Mouse (Mus musculus) midbrain, embryonic 16.5 days (tissue): ENCODE measurements around the gene Arhgef19. TPM values are rescaled to one million over a fixed set of nuclear protein-coding genes. Genes with fewer than 3 reads are reported as not detected.
A peak's percentile ranks its signal among the peaks of the same experiment; 100 is the strongest.

Experiments
- ATAC-seq: fragments of 200-750 bp; cut with Nextera tagmentation; 2 replicates; pipeline ENCODE4 v1.8.0; 2017; ENCODE audit warnings: moderate TSS enrichment
- H3K27ac ChIP-seq: fragments of 300-500 bp; sonication (generic); 2 replicates; pipeline ENCODE4 v1.5.1; 2014; ENCODE audit warnings: mild to moderate bottlenecking, low read length, mixed read lengths
- H3K27me3 ChIP-seq: fragments of 300-500 bp; sonication (generic); 2 replicates; pipeline ENCODE4 v1.6.1; 2014; ENCODE audit warnings: low read depth, low read length, mixed read lengths; ENCODE audit not compliant: control insufficient read depth, insufficient read depth
- H3K36me3 ChIP-seq: fragments of 300-500 bp; sonication (generic); 2 replicates; pipeline ENCODE4 v1.6.1; 2014; ENCODE audit warnings: mild to moderate bottlenecking, low read length, moderate library complexity, mixed read lengths; ENCODE audit not compliant: control insufficient read depth, insufficient read depth
- H3K4me1 ChIP-seq: fragments of 300-500 bp; sonication (generic); 2 replicates; pipeline ENCODE4 v1.6.1; 2014; ENCODE audit warnings: mild to moderate bottlenecking, low read length, mixed read lengths; ENCODE audit not compliant: control insufficient read depth, insufficient read depth
- H3K4me2 ChIP-seq: fragments of 300-500 bp; sonication (generic); 2 replicates; pipeline ENCODE4 v1.6.1; 2014; ENCODE audit warnings: mild to moderate bottlenecking, low read length, mixed read lengths
- H3K4me3 ChIP-seq: fragments of 300-500 bp; sonication (generic); 2 replicates; pipeline ENCODE4 v1.5.1; 2014; ENCODE audit warnings: low read depth, mild to moderate bottlenecking, low read length, moderate library complexity, mixed read lengths
- H3K9ac ChIP-seq: fragments of 300-500 bp; sonication (generic); 2 replicates; pipeline ENCODE4 v1.6.1; 2014; ENCODE audit warnings: low read depth, low read length, mixed read lengths
- H3K9me3 ChIP-seq: fragments of 300-500 bp; sonication (generic); replicated peaks from 2 replicates; pipeline ENCODE4 v1.6.1; 2014; ENCODE audit warnings: mild to moderate bottlenecking, low read length, mixed read lengths; ENCODE audit not compliant: control insufficient read depth, poor library complexity, severe bottlenecking
- WGBS: fragments of 180-500 bp; shearing (Covaris S2); extraction: QIAGEN DNeasy Blood & Tissue Kit; methylation state at CpG from one replicate; pipeline ENCODE4 v1.1.7; 2014; 5-methylcytosine and 5-hydroxymethylcytosine counted together
- polyA plus RNA-seq: library from polyadenylated mRNA; unstranded; fragments of >200 nt; fragmentation: Nextera tagmentation; extraction: Ambion mirVana; gene quantifications from 2 replicates; pipeline ENCODE4 v1.2.1, GENCODE M21; 2015

Arhgef19 gene
- polyA plus RNA-seq, 1 experiment from 2014 or later: 1.3 TPM

- no peak overlapping the region for H3K27ac ChIP-seq
- H3K27me3 ChIP-seq: peaks cover 14% of the 10 kb centered on the region
- no peaks in the 10 kb centered on the region for H3K9me3 ChIP-seq
- H3K9ac ChIP-seq: peak overlapping the region; percentile 55
- peaks cover 24% of the 10 kb centered on the region for H3K4me1 ChIP-seq
- H3K4me2 ChIP-seq: peak overlapping the region; percentile 87
- peak; percentile 13; the same call in 1 of the 2 replicates for ATAC-seq
- 2% methylated on average over 44 of the region's 47 CpGs for WGBS
- peak overlapping the region; percentile 43 for H3K4me3 ChIP-seq
- no peaks in the 10 kb centered on the region for H3K36me3 ChIP-seq
These were observed 52.5 kb downstream of the Arhgef19 start for GRCm38 (mm10) chr4:141291571-141292375.

- H3K9ac ChIP-seq: no peak overlapping the region
- H3K36me3 ChIP-seq: no peaks in the 10 kb centered on the region
- peaks cover 6% of the 10 kb centered on the region for H3K27me3 ChIP-seq
- no peaks in the 10 kb centered on the region for H3K9me3 ChIP-seq
- WGBS: 4% methylated on average over 13 of the region's 15 CpGs
- peak overlapping the region; percentile 19; the same call in 1 of the 2 replicates for H3K4me2 ChIP-seq
- ATAC-seq: no peak
- H3K4me3 ChIP-seq: no peak overlapping the region
- H3K27ac ChIP-seq: no peak overlapping the region
- peaks cover 17% of the 10 kb centered on the region for H3K4me1 ChIP-seq
These were observed 56.5 kb downstream of the Arhgef19 start for GRCm38 (mm10) chr4:141295774-141296186.

- H3K4me1 ChIP-seq: peaks cover 20% of the 10 kb centered on the region
- H3K27me3 ChIP-seq: peaks cover 12% of the 10 kb centered on the region
- no peak overlapping the region for H3K4me3 ChIP-seq
- H3K4me2 ChIP-seq: no peak overlapping the region
- 83% methylated on average over 7 of the region's 7 CpGs for WGBS
- H3K36me3 ChIP-seq: no peaks in the 10 kb centered on the region
- no peak overlapping the region for H3K27ac ChIP-seq
- no peak for ATAC-seq
- no peaks in the 10 kb centered on the region for H3K9me3 ChIP-seq
- no peak overlapping the region for H3K9ac ChIP-seq
These were observed 58.6 kb downstream of the Arhgef19 start for GRCm38 (mm10) chr4:141297934-141298333.

- H3K4me3 ChIP-seq: no peak overlapping the region
- ATAC-seq: no peak
These were observed 60.1 kb downstream of the Arhgef19 start for GRCm38 (mm10) chr4:141299356-141299755.

GRCm38 (mm10) chr4:141300196-141300595 is 60.9 kb downstream of the Arhgef19 start:
- H3K4me1 ChIP-seq: peaks cover 20% of the 10 kb centered on the region
- no peak for ATAC-seq
- H3K9me3 ChIP-seq: no peaks in the 10 kb centered on the region
- H3K4me2 ChIP-seq: no peak overlapping the region
- H3K27ac ChIP-seq: no peak overlapping the region
- H3K27me3 ChIP-seq: peaks cover 18% of the 10 kb centered on the region
- WGBS: 70% methylated on average over 4 of the region's 4 CpGs
- no peak overlapping the region for H3K9ac ChIP-seq
- H3K4me3 ChIP-seq: no peak overlapping the region
- no peaks in the 10 kb centered on the region for H3K36me3 ChIP-seq

More at GRCm38 (mm10) chr4:141299356-141299755, 60.1 kb downstream of the Arhgef19 start:
- H3K27me3 ChIP-seq: peaks cover 18% of the 10 kb centered on the region
- H3K4me2 ChIP-seq: no peak overlapping the region
- no peak overlapping the region for H3K27ac ChIP-seq
- H3K4me1 ChIP-seq: peaks cover 20% of the 10 kb centered on the region
- WGBS: 65% methylated on average over 13 of the region's 13 CpGs
- H3K36me3 ChIP-seq: no peaks in the 10 kb centered on the region
- no peak overlapping the region for H3K9ac ChIP-seq
- H3K9me3 ChIP-seq: no peaks in the 10 kb centered on the region

DNA sequence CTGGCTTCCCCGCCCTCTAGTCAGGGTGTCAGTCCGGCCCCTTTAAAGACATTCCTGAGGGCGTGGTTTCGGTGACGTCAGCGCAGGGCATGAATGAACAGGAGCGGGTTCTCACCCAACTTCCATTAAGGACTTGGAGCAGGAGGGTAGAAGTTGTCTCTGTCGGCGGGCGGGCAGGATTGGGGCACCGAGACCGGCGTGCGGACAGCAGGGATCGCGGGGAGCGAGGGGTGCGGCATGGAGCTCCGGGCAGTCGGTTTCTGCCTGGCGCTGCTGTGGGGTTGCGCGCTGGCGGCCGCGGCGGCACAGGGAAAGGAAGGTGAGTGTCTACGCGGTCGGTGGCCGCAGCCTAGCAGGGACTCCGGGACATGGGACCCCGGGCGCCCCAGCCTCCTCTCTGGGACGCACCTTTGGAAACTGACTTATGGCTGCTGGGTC is 61.8 kb downstream of the Arhgef19 start, which contains the start of gene Epha2:
Gene Epha2 (plus strand): TSS at position 125 of the 438 bp plus-strand sequence.
- peak within 1 kb of the TSS; percentile 74 for H3K4me3 ChIP-seq
- no peaks in the 10 kb centered on the region for H3K36me3 ChIP-seq
- WGBS: 2% methylated on average over 27 of the region's 35 CpGs
- no peaks in the 10 kb centered on the region for H3K9me3 ChIP-seq
- ATAC-seq: peak; percentile 46
- no peak within 1 kb of the TSS for H3K27ac ChIP-seq
- H3K9ac ChIP-seq: peak within 1 kb of the TSS; percentile 63
- H3K4me2 ChIP-seq: peak within 1 kb of the TSS; percentile 99
- peaks cover 18% of the 10 kb centered on the region for H3K27me3 ChIP-seq
- H3K4me1 ChIP-seq: peaks cover 16% of the 10 kb centered on the region

- Histone ChIP-seq H3K27me3 (peaks cover 18% of the 10 kb centered on the region), H3K27ac (no peak overlapping the region), H3K4me3 (peak overlapping the region; percentile 74), H3K4me1 (peaks cover 13% of the 10 kb centered on the region), H3K9me3 (no peaks in the 10 kb centered on the region), H3K4me2 (peak overlapping the region; percentile 99), H3K9ac (peak overlapping the region; percentile 63), H3K36me3 (no peaks in the 10 kb centered on the region)
- ATAC-seq: no peak
- WGBS: 2% methylated on average over 49 of the region's 51 CpGs
These were observed 62.5 kb downstream of the Arhgef19 start for GRCm38 (mm10) chr4:141301591-141302427.

- H3K9ac ChIP-seq: peak overlapping the region; percentile 63
These were observed 63.4 kb downstream of the Arhgef19 start for GRCm38 (mm10) chr4:141302428-141303401.

More at GRCm38 (mm10) chr4:141302428-141303401, 63.4 kb downstream of the Arhgef19 start:
- no peak for ATAC-seq
- 6% methylated on average over 27 of the region's 27 CpGs for WGBS
- Histone ChIP-seq H3K9me3 (no peaks in the 10 kb centered on the region), H3K27ac (no peak overlapping the region), H3K4me1 (peaks cover 13% of the 10 kb centered on the region), H3K4me2 (peak overlapping the region; percentile 99), H3K36me3 (no peaks in the 10 kb centered on the region), H3K4me3 (peak overlapping the region; percentile 74), H3K27me3 (peaks cover 18% of the 10 kb centered on the region)
